Mouse (Mus musculus) thymus, postnatal 25 days (tissue): Measurements from ENCODE around the gene Hspa8.
A peak's percentile ranks its signal among the peaks of the same experiment; 100 is the strongest.
"Not testable (repeated sequence)": the region's sequence is repeated elsewhere in the genome, so short reads cannot be mapped to it uniquely, and the experiment has no call there.

Experiments
- DNase-seq: peaks from one replicate; pipeline ENCODE4 v3.0.0; 2022

Hspa8 gene

GRCm38 (mm10) chr9:40785452-40785851 is 15.3 kb upstream of the Hspa8 start:
- DNase-seq: no peak

GRCm38 (mm10) chr9:40786820-40787219 is 14.0 kb upstream of the Hspa8 start:
- DNase-seq: not testable (repeated sequence)

- no peak for DNase-seq
These were observed 8.7 kb upstream of the Hspa8 start for GRCm38 (mm10) chr9:40791864-40792633.

GRCm38 (mm10) chr9:40793581-40793980 is 7.2 kb upstream of the Hspa8 start:
- DNase-seq: no peak

- DNase-seq: no peak
These were observed 6.5 kb upstream of the Hspa8 start for GRCm38 (mm10) chr9:40794251-40794650.

GRCm38 (mm10) chr9:40794926-40795325 is 5.9 kb upstream of the Hspa8 start:
- DNase-seq: no peak

- DNase-seq: no peak
These were observed 5.2 kb upstream of the Hspa8 start for GRCm38 (mm10) chr9:40795562-40795961.

- no peak for DNase-seq
These were observed 4.7 kb upstream of the Hspa8 start for GRCm38 (mm10) chr9:40796054-40796453.

- no peak for DNase-seq
These were observed 2.4 kb upstream of the Hspa8 start for GRCm38 (mm10) chr9:40798247-40798960.

- DNase-seq: peak; percentile 32
These were observed 1.7 kb upstream of the Hspa8 start for GRCm38 (mm10) chr9:40799112-40799511.

- DNase-seq: peak; percentile 63
These were observed 815 bp upstream of the Hspa8 start for GRCm38 (mm10) chr9:40799837-40800501.

- not testable (repeated sequence) for DNase-seq
These were observed 1.1 kb downstream of the Hspa8 start for GRCm38 (mm10) chr9:40801614-40802532.

GRCm38 (mm10) chr9:40802533-40802875 is 1.7 kb downstream of the Hspa8 start:
- DNase-seq: not testable (repeated sequence)

GRCm38 (mm10) chr9:40804576-40804975 is 3.8 kb downstream of the Hspa8 start:
- not testable (repeated sequence) for DNase-seq

- peak; percentile 74 for DNase-seq
These were observed 4.5 kb downstream of the Hspa8 start for GRCm38 (mm10) chr9:40805263-40805662.

GRCm38 (mm10) chr9:40806440-40807288 is 5.9 kb downstream of the Hspa8 start:
- DNase-seq: no peak

- no peak for DNase-seq
These were observed 6.6 kb downstream of the Hspa8 start for GRCm38 (mm10) chr9:40807289-40807920.

GRCm38 (mm10) chr9:40808061-40808906 is 7.5 kb downstream of the Hspa8 start:
- no peak for DNase-seq

GRCm38 (mm10) chr9:40808907-40809280 is 8.1 kb downstream of the Hspa8 start:
- no peak for DNase-seq

- DNase-seq: peak; percentile 29
These were observed 11.1 kb downstream of the Hspa8 start for GRCm38 (mm10) chr9:40811860-40812259.
